Mouse (Mus musculus): Measurements from ENCODE around the gene Brca2. TPM values are rescaled to one million over a fixed set of nuclear protein-coding genes. Genes with fewer than 3 reads are reported as not detected.
A peak's percentile ranks its signal among the peaks of the same experiment; 100 is the strongest.

The Brca2 gene
- total and polyA plus RNA-seq, 3 experiments: 13.8 to 24.0 (median 17.1) TPM

GRCm38 (mm10) chr5:150559519-150560103 is 37.2 kb downstream of the Brca2 start:
- in situ Hi-C loops (cut with MboI; ENCODE audit: low pct_ligation_motif_present, low pct_unique_long_range_greater_than_20kb, low sequenced_read_pairs): no loop called here
- H3K27ac ChIP-seq (ENCODE audit: insufficient read depth, low read depth): no peak overlapping the region
- no peak overlapping the region for H3K4me3 ChIP-seq (replicated peaks in 1 of 3; ENCODE audit: low read depth in 2 of 3, low read length in 2 of 3, poor library complexity in 1 of 3)
- H3K79me2 ChIP-seq (replicated peaks; ENCODE audit: control insufficient read depth, extremely low read depth, insufficient read depth, poor library complexity, severe bottlenecking): no peaks in the 10 kb centered on the region
- dilution Hi-C loops (cut with MboI; ENCODE audit: extremely low pct_ligation_motif_present, extremely low pct_unique_long_range_greater_than_20kb, low sequenced_read_pairs): no loop called here
- peak; percentile 9 for DNase-seq (ENCODE audit: extremely low read depth)
- no peak overlapping the region for H3K9ac ChIP-seq (ENCODE audit: insufficient read depth, low read depth)
- TF ChIP-seq TBP (conservative IDR thresholded peaks at IDR 0.05; ENCODE audit: low read depth, low read length) (no peak), MXI1 (IDR thresholded peaks at IDR 0.05; ENCODE audit: low read depth, low read length) (no peak), MAFK (IDR thresholded peaks at IDR 0.05; ENCODE audit: insufficient replicate concordance, low read length) (no peak), EP300 (IDR thresholded peaks at IDR 0.05; ENCODE audit: low read length) (no peak), ZKSCAN1 (IDR thresholded peaks at IDR 0.05; ENCODE audit: borderline replicate concordance, low read depth, low read length) (no peak), KAT2A (IDR thresholded peaks at IDR 0.05; ENCODE audit: insufficient replicate concordance, low read length) (no peak), USF1 (IDR thresholded peaks at IDR 0.05; ENCODE audit: low read depth, low read length) (no peak), SMC3 (IDR thresholded peaks at IDR 0.05; ENCODE audit: low read depth, low read length) (no peak), POLR2AphosphoS2 (IDR thresholded peaks at IDR 0.05; ENCODE audit: low read depth, low read length) (no peak), GABPA (IDR thresholded peaks at IDR 0.05; ENCODE audit: insufficient replicate concordance, low read depth, low read length) (no peak), JUN (IDR thresholded peaks at IDR 0.05; ENCODE audit: insufficient read depth, low read depth, low read length) (no peak)
- peaks cover 0 to 3% of the 10 kb centered on the region in 2 experiments; a peak in 2 of 4 replicates for H3K4me1 ChIP-seq (ENCODE audit: control insufficient read depth in 1 of 2, insufficient read depth in 2 of 2)
- peaks cover 38 to 79% of the 10 kb centered on the region in 2 experiments for H3K36me3 ChIP-seq (replicated peaks in 1 of 2; ENCODE audit: control insufficient read depth in 1 of 2, insufficient read depth in 1 of 2, low read length in 1 of 2)
- no peaks in the 10 kb centered on the region for H3K27me3 ChIP-seq (replicated peaks)
- no peaks in the 10 kb centered on the region for H3K9me3 ChIP-seq (replicated peaks; ENCODE audit: low read length)
- H3K4me2 ChIP-seq (ENCODE audit: insufficient read depth, low read depth, poor library complexity, severe bottlenecking): no peak overlapping the region

GRCm38 (mm10) chr5:150560851-150561250 is 38.4 kb downstream of the Brca2 start:
- in situ Hi-C loops (cut with MboI; ENCODE audit: low pct_ligation_motif_present, low pct_unique_long_range_greater_than_20kb, low sequenced_read_pairs): no loop called here
- Histone ChIP-seq H3K9me3 (replicated peaks; ENCODE audit: low read length) (no peaks in the 10 kb centered on the region), H3K4me3 (replicated peaks in 1 of 3; ENCODE audit: low read depth in 2 of 3, low read length in 2 of 3, poor library complexity in 1 of 3) (no peak overlapping the region), H3K27ac (ENCODE audit: insufficient read depth, low read depth) (no peak overlapping the region), H3K79me2 (replicated peaks; ENCODE audit: control insufficient read depth, extremely low read depth, insufficient read depth, poor library complexity, severe bottlenecking) (no peaks in the 10 kb centered on the region; the same call in 1 of the 2 replicates), H3K9ac (ENCODE audit: insufficient read depth, low read depth) (no peak overlapping the region), H3K4me1 (ENCODE audit: control insufficient read depth in 1 of 2, insufficient read depth in 2 of 2) (peaks cover 0 to 3% of the 10 kb centered on the region in 2 experiments; a peak in 2 of 4 replicates), H3K36me3 (replicated peaks in 1 of 2; ENCODE audit: control insufficient read depth in 1 of 2, insufficient read depth in 1 of 2, low read length in 1 of 2) (peaks cover 43 to 86% of the 10 kb centered on the region in 2 experiments), H3K27me3 (replicated peaks) (no peaks in the 10 kb centered on the region), H3K4me2 (ENCODE audit: insufficient read depth, low read depth, poor library complexity, severe bottlenecking) (no peak overlapping the region)
- no peak for DNase-seq (ENCODE audit: extremely low read depth)
- TF ChIP-seq NELFE (IDR thresholded peaks at IDR 0.05; ENCODE audit: low read depth, low read length) (no peak), ZNF384 (IDR thresholded peaks at IDR 0.05; ENCODE audit: low read depth, low read length) (peak; percentile 53)
- dilution Hi-C loops (cut with MboI; ENCODE audit: extremely low pct_ligation_motif_present, extremely low pct_unique_long_range_greater_than_20kb, low sequenced_read_pairs): no loop called here

GRCm38 (mm10) chr5:150561376-150561775 is 38.9 kb downstream of the Brca2 start:
- H3K27ac ChIP-seq (ENCODE audit: insufficient read depth, low read depth): no peak overlapping the region
- dilution Hi-C loops (cut with MboI; ENCODE audit: extremely low pct_ligation_motif_present, extremely low pct_unique_long_range_greater_than_20kb, low sequenced_read_pairs) (no loop called here), in situ Hi-C loops (cut with MboI; ENCODE audit: low pct_ligation_motif_present, low pct_unique_long_range_greater_than_20kb, low sequenced_read_pairs) (no loop called here)
- H3K36me3 ChIP-seq (replicated peaks in 1 of 2; ENCODE audit: control insufficient read depth in 1 of 2, insufficient read depth in 1 of 2, low read length in 1 of 2): peaks cover 48 to 90% of the 10 kb centered on the region in 2 experiments
- no peak overlapping the region for H3K9ac ChIP-seq (ENCODE audit: insufficient read depth, low read depth)
- peaks cover 0 to 3% of the 10 kb centered on the region in 2 experiments; a peak in 2 of 4 replicates for H3K4me1 ChIP-seq (ENCODE audit: control insufficient read depth in 1 of 2, insufficient read depth in 2 of 2)
- H3K4me3 ChIP-seq (replicated peaks in 1 of 3; ENCODE audit: low read depth in 2 of 3, low read length in 2 of 3, poor library complexity in 1 of 3): no peak overlapping the region
- no peaks in the 10 kb centered on the region for H3K9me3 ChIP-seq (replicated peaks; ENCODE audit: low read length)
- no peak for DNase-seq (ENCODE audit: extremely low read depth)
- H3K79me2 ChIP-seq (replicated peaks; ENCODE audit: control insufficient read depth, extremely low read depth, insufficient read depth, poor library complexity, severe bottlenecking): no peaks in the 10 kb centered on the region; the same call in 1 of the 2 replicates
- H3K27me3 ChIP-seq (replicated peaks): no peaks in the 10 kb centered on the region
- no peak overlapping the region for H3K4me2 ChIP-seq (ENCODE audit: insufficient read depth, low read depth, poor library complexity, severe bottlenecking)
- TF ChIP-seq RAD21 (IDR thresholded peaks at IDR 0.05; ENCODE audit: low read depth, low read length) (no peak), IRF4 (IDR thresholded peaks at IDR 0.05; ENCODE audit: low read depth, low read length) (no peak), KAT2A (IDR thresholded peaks at IDR 0.05; ENCODE audit: insufficient replicate concordance, low read length) (no peak), ZNF384 (IDR thresholded peaks at IDR 0.05; ENCODE audit: low read depth, low read length) (no peak), POLR2A (IDR thresholded peaks at IDR 0.05; ENCODE audit: low read depth, low read length) (no peak), CHD2 (IDR thresholded peaks at IDR 0.05; ENCODE audit: low read length) (no peak), SIN3A (IDR thresholded peaks at IDR 0.05; ENCODE audit: low read length) (no peak), MAX (IDR thresholded peaks at IDR 0.05; ENCODE audit: low read length) (no peak), MYC (IDR thresholded peaks at IDR 0.05; ENCODE audit: low read depth, low read length) (no peak), JUND (conservative IDR thresholded peaks at IDR 0.05; ENCODE audit: low read depth, low read length) (no peak), PAX5 (IDR thresholded peaks at IDR 0.05; ENCODE audit: low read length) (no peak), MEF2A (IDR thresholded peaks at IDR 0.05; ENCODE audit: borderline replicate concordance, low read depth, low read length) (no peak)
